Mouse (Mus musculus): ENCODE data around the gene Diras1.

DNA sequence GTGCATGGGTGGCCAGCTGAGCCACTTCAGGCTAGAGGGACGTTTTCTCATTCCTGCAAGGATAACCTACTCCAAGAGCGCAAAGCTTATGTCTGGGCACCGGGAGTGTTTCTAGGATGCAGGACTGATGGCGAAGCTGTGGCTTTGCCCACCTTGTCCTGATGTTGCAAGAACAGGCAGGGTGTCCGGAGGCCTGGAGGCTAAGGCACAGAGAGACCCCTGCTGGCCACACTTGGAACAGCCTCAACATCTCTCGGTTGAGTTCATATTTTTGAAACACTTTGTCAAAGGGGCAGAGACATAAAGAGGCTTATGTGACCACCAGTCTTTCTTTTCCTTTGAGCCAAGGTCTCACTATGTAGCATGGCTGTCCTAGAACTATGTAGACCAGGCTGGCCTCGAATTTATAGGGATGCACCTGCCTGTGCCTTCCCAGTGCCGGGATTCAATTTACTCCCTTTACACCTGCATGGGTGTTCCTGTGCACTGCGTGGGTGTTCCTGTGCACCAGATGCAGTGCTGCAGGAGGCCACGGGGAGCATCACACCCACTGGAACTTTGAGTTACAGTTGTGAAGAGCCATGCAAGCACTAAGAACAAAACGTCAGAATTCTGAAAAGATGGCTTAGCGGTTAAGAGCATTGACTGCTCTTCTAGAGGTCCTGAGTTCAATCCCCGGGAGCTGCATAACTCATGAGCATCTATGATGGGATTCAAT, 16.2 kb upstream of the Diras1 start:
- peak; percentile 81; the same call in 1 of the 2 replicates for TF ChIP-seq CTCF (IDR thresholded peaks at IDR 0.05; ENCODE audit: extremely low read depth, insufficient read length, insufficient replicate concordance, low read depth, low read length)
- TF ChIP-seq POLR2A (IDR thresholded peaks at IDR 0.05; ENCODE audit: low read depth, low read length) = no peak

Data from small intestine, adult 2 months (tissue).